Mouse (Mus musculus) brain, embryonic 18.5 days (tissue): ENCODE measurements around the gene Mpp3.

ENCODE experiments used
- DNase-seq: peaks from one replicate; pipeline ENCODE4 v3.0.0-alpha.2; 2012; ENCODE audit warnings: low read depth, low spot score

Gene Mpp3

GRCm38 (mm10) chr11:101979140-101979539, 49.1 kb downstream of the Mpp3 start:
- DNase-seq, result no peak

- DNase-seq, result no peak
These were observed 51.3 kb downstream of the Mpp3 start for GRCm38 (mm10) chr11:101976949-101977348.

- DNase-seq, result no peak
These were observed 53.3 kb downstream of the Mpp3 start for GRCm38 (mm10) chr11:101974923-101975322.

- DNase-seq, result no peak
These were observed 54.1 kb downstream of the Mpp3 start for GRCm38 (mm10) chr11:101974181-101974580.

- no peak for DNase-seq
These were observed 54.8 kb downstream of the Mpp3 start for GRCm38 (mm10) chr11:101973496-101973895.

- no peak for DNase-seq
These were observed 55.6 kb downstream of the Mpp3 start for GRCm38 (mm10) chr11:101972651-101973050.

- no peak for DNase-seq
These were observed 56.2 kb downstream of the Mpp3 start for GRCm38 (mm10) chr11:101972097-101972496.

- no peak for DNase-seq
These were observed 56.9 kb downstream of the Mpp3 start for GRCm38 (mm10) chr11:101971410-101971809.

- DNase-seq, result no peak
These were observed 58.4 kb downstream of the Mpp3 start for GRCm38 (mm10) chr11:101969835-101970234.

GRCm38 (mm10) chr11:101968791-101969190, 59.5 kb downstream of the Mpp3 start:
- DNase-seq, result peak; percentile 70

- no peak for DNase-seq
These were observed 60.0 kb downstream of the Mpp3 start for GRCm38 (mm10) chr11:101968311-101968710.

GRCm38 (mm10) chr11:101966965-101967614, 61.2 kb downstream of the Mpp3 start, which contains the start of gene Sost:
Gene Sost, minus strand, starts transcription at chr11:101967015.
- no peak for DNase-seq

GRCm38 (mm10) chr11:101965553-101965952, 62.7 kb downstream of the Mpp3 start:
- no peak for DNase-seq

- no peak for DNase-seq
These were observed 63.6 kb downstream of the Mpp3 start for GRCm38 (mm10) chr11:101964647-101965046.

- DNase-seq, result no peak
These were observed 64.6 kb downstream of the Mpp3 start for GRCm38 (mm10) chr11:101963473-101964291.

GRCm38 (mm10) chr11:101963043-101963442, 65.2 kb downstream of the Mpp3 start:
- no peak for DNase-seq

GRCm38 (mm10) chr11:101957476-101957875, 70.8 kb downstream of the Mpp3 start:
- DNase-seq, result no peak

- no peak for DNase-seq
These were observed 74.8 kb downstream of the Mpp3 start for GRCm38 (mm10) chr11:101953441-101953840.

GRCm38 (mm10) chr11:101952541-101953341, 75.5 kb downstream of the Mpp3 start:
- DNase-seq, result no peak

GRCm38 (mm10) chr11:101950021-101950420, 78.2 kb downstream of the Mpp3 start:
- no peak for DNase-seq
